Mouse (Mus musculus) fat pad, adult 2 months (tissue): ENCODE results near the gene Hhat.

Experiments used
- DNase-seq: peaks from one replicate; pipeline ENCODE4 v3.0.0-alpha.2; 2011; ENCODE audit warnings: low read depth, low spot score; ENCODE audit errors: extremely low read depth

Hhat gene

GRCm38 (mm10) chr1:192770495-192771331, at the start of gene Hhat:
Gene Hhat, minus strand, starts transcription at chr1:192771223.
- DNase-seq, result no peak

GRCm38 (mm10) chr1:192818334-192818733, 47.3 kb upstream of the Hhat start:
- no peak for DNase-seq

GRCm38 (mm10) chr1:192815789-192816188, 44.8 kb upstream of the Hhat start:
- DNase-seq, result no peak

GRCm38 (mm10) chr1:192814700-192815099, 43.7 kb upstream of the Hhat start:
- DNase-seq, result no peak

GRCm38 (mm10) chr1:192812758-192813157, 41.7 kb upstream of the Hhat start:
- DNase-seq, result no peak

GRCm38 (mm10) chr1:192812290-192812689, 41.3 kb upstream of the Hhat start:
- DNase-seq, result no peak

- DNase-seq, result no peak
Observed at GRCm38 (mm10) chr1:192806168-192807157, 35.4 kb upstream of the Hhat start.

GRCm38 (mm10) chr1:192800338-192800737, 29.3 kb upstream of the Hhat start:
- DNase-seq, result no peak

- no peak for DNase-seq
Observed at GRCm38 (mm10) chr1:192799165-192799991, 28.4 kb upstream of the Hhat start.

- no peak for DNase-seq
Observed at GRCm38 (mm10) chr1:192798212-192799164, 27.5 kb upstream of the Hhat start.

GRCm38 (mm10) chr1:192797011-192797274, 25.9 kb upstream of the Hhat start:
- no peak for DNase-seq

GRCm38 (mm10) chr1:192796201-192797010, 25.4 kb upstream of the Hhat start:
- no peak for DNase-seq

- no peak for DNase-seq
Observed at GRCm38 (mm10) chr1:192794957-192795745, 24.1 kb upstream of the Hhat start.

- DNase-seq, result no peak
Observed at GRCm38 (mm10) chr1:192791897-192792361, 20.9 kb upstream of the Hhat start.

GRCm38 (mm10) chr1:192790442-192790841, 19.4 kb upstream of the Hhat start:
- no peak for DNase-seq

GRCm38 (mm10) chr1:192789828-192790227, 18.8 kb upstream of the Hhat start:
- DNase-seq, result no peak

GRCm38 (mm10) chr1:192789111-192789522, 18.1 kb upstream of the Hhat start:
- DNase-seq, result no peak

- no peak for DNase-seq
Observed at GRCm38 (mm10) chr1:192786194-192786593, 15.2 kb upstream of the Hhat start.
